Mouse (Mus musculus) midbrain, embryonic 11.5 days (tissue): Measurements from ENCODE around the gene Pcdh20. TPM values are rescaled to one million over a fixed set of nuclear protein-coding genes. Genes with fewer than 3 reads are reported as not detected.

Source experiments
- ATAC-seq: fragments of 200-750 bp; cut with Nextera tagmentation; 2 replicates; pipeline ENCODE4 v1.8.0; 2017; ENCODE audit warnings: moderate TSS enrichment, moderate library complexity; ENCODE audit not compliant: low FRiP score
- DNase-seq: peaks from one replicate; pipeline ENCODE4 v3.0.0; 2015; ENCODE audit warnings: low spot score; ENCODE audit errors: missing footprints
- H3K27ac ChIP-seq: fragments of 300-500 bp; sonication (generic); 2 replicates; pipeline ENCODE4 v1.5.1; 2014; ENCODE audit warnings: low read depth, low read length
- H3K27me3 ChIP-seq: fragments of 300-500 bp; sonication (generic); 2 replicates; pipeline ENCODE4 v1.6.1; 2014; ENCODE audit warnings: mild to moderate bottlenecking, low read length, moderate library complexity, mixed read lengths; ENCODE audit not compliant: control insufficient read depth, insufficient read depth
- H3K36me3 ChIP-seq: fragments of 300-500 bp; sonication (generic); 2 replicates; pipeline ENCODE4 v1.6.1; 2014; ENCODE audit warnings: mild to moderate bottlenecking, low read length, moderate library complexity, mixed read lengths; ENCODE audit not compliant: control insufficient read depth, insufficient read depth
- H3K4me1 ChIP-seq: fragments of 300-500 bp; sonication (generic); 2 replicates; pipeline ENCODE4 v1.6.1; 2014; ENCODE audit warnings: low read length; ENCODE audit not compliant: control insufficient read depth, insufficient read depth
- H3K4me2 ChIP-seq: fragments of 300-500 bp; sonication (generic); 2 replicates; pipeline ENCODE4 v1.6.1; 2014; ENCODE audit warnings: mild to moderate bottlenecking, moderate library complexity
- H3K4me3 ChIP-seq: fragments of 300-500 bp; sonication (generic); 2 replicates; pipeline ENCODE4 v1.5.1; 2014; ENCODE audit warnings: low read depth, low read length
- H3K9ac ChIP-seq: fragments of 300-500 bp; sonication (generic); 2 replicates; pipeline ENCODE4 v1.6.1; 2014; ENCODE audit warnings: low read length
- H3K9me3 ChIP-seq: fragments of 300-500 bp; sonication (generic); 2 replicates; pipeline ENCODE4 v1.6.1; 2016; ENCODE audit warnings: low read length; ENCODE audit not compliant: control insufficient read depth
- WGBS: fragments of 180-500 bp; shearing (Covaris S2); extraction: QIAGEN DNeasy Blood & Tissue Kit; methylation state at CpG from one replicate; pipeline ENCODE4 v1.1.7; 2014; 5-methylcytosine and 5-hydroxymethylcytosine counted together
- polyA plus RNA-seq: library from polyadenylated mRNA; unstranded; fragments of >200 nt; fragmentation: Nextera tagmentation; extraction: Ambion mirVana; gene quantifications from 2 replicates; pipeline ENCODE4 v1.2.1, GENCODE M21; 2014

Gene Pcdh20
- polyA plus RNA-seq, 1 experiment from 2014 or later = 0.97 TPM

DNA sequence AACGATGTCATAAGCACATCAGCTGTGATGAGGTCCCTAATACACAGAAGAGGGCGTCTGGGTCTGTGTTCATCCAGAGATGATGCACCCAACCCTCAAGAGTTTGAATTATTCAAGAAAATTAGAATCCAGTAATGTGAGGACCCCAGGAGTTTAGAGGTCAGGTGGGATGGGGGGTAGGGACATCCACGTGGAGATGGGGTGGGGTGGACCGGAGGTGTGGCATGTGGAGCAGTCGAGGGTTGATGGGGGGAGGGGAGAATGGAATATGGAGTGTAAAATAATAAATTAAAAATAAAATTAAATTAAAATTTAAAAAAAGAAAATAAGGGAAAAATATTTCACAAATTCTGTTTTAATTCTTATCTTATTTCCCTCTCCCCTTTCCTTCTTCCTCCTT, 27.9 kb downstream of the Pcdh20 start:
- DNase-seq = no peak

DNA sequence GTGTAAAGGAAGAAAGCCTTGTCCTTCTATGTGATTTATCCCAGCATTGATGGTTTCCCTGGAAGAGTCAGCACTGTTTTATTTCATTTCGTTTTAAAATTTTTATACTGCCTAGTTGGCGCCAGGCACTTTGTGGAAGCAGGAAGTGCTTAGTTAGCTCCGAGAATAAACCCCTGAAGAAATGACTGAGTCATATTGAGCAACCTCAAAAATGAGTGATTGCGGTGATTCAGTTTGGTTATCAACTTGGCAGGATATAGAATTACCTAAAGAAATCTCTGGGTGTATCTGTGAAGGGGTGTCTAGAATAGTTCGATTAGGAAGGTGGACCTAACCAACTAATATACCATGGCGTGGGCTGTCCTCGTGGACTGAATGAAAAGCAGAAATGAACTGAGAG, 41.8 kb downstream of the Pcdh20 start:
- Histone ChIP-seq H3K9me3 (no peaks in the 10 kb centered on the region), H3K9ac (no peak overlapping the region), H3K4me1 (no peaks in the 10 kb centered on the region), H3K36me3 (no peaks in the 10 kb centered on the region), H3K27ac (no peak overlapping the region), H3K4me2 (no peak overlapping the region), H3K4me3 (no peak overlapping the region), H3K27me3 (no peaks in the 10 kb centered on the region)
- ATAC-seq (no peak), DNase-seq (no peak)
- 94% methylated on average over 7 of the region's 7 CpGs for WGBS

More for the DNA sequence above, 27.9 kb downstream of the Pcdh20 start:
- Histone ChIP-seq H3K27me3 (no peaks in the 10 kb centered on the region), H3K4me1 (no peaks in the 10 kb centered on the region), H3K9ac (no peak overlapping the region), H3K27ac (no peak overlapping the region), H3K9me3 (no peaks in the 10 kb centered on the region), H3K4me3 (no peak overlapping the region), H3K36me3 (no peaks in the 10 kb centered on the region), H3K4me2 (no peak overlapping the region)
- WGBS = 81% methylated on average over 5 of the region's 5 CpGs
- 0 out of 2 replicates have a peak, but pooled peaks have one; percentile 44 for ATAC-seq

DNA sequence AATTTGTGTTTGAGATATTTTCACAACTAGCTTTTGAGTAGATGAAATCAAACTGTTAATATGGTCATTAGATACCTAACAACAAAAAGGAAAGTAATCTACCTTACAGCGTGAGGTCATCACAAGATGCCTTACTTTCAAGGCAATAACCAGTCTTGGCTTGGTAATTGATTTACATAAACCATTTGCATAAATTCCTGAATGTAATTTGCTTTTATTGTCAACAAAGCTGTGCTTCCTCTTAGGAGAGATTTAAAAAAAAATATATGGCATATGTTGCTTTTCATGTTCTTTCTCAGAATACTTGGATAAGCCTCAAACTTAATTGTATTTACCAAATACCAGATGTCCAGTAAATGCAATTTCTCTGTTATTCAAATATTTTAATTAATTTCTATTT, 43.8 kb downstream of the Pcdh20 start:
- no peak overlapping the region for H3K27ac ChIP-seq
- 91% methylated on average over 1 of the region's 1 CpGs for WGBS
- H3K4me1 ChIP-seq = no peaks in the 10 kb centered on the region
- DNase-seq (no peak), ATAC-seq (no peak)
- H3K9me3 ChIP-seq = no peaks in the 10 kb centered on the region
- no peaks in the 10 kb centered on the region for H3K36me3 ChIP-seq
- no peaks in the 10 kb centered on the region for H3K27me3 ChIP-seq
- H3K4me3 ChIP-seq = no peak overlapping the region
- H3K9ac ChIP-seq = no peak overlapping the region
- no peak overlapping the region for H3K4me2 ChIP-seq
